Mouse (Mus musculus): ENCODE measurements around the gene Sh3tc1. TPM values are rescaled to one million over a fixed set of nuclear protein-coding genes. Genes with fewer than 3 reads are reported as not detected.

Gene Sh3tc1
- polyA plus RNA-seq, 1 experiment from 2014 or later = 11.0 TPM

DNA sequence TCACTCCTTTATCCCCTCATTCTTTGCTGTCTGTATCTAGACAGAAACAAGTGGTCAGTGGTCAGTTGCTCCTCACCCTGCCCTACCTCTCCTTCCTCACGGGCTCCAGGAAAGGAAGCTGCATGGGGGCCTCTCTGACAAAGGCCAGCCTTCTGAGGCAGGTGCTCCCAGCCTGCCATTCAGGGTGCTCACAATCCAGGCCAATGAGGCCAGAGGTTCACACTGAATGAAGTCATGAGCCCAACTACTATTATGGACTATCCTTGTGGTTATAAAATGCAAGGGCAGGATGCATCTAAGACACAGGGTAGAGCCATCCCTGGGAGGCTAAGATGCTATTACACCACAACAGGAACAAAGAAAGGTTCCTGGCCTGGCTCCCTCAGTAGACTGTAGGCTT, 9.2 kb downstream of the Sh3tc1 start:
- Histone ChIP-seq H3K4me2 (no peak overlapping the region), H3K27me3 (no peaks in the 10 kb centered on the region), H3K9ac (no peak overlapping the region), H3K4me1 (peaks cover 25% of the 10 kb centered on the region), H3K9me3 (no peaks in the 10 kb centered on the region), H3K4me3 (no peak overlapping the region), H3K36me3 (no peaks in the 10 kb centered on the region), H3K27ac (peak overlapping the region; percentile 51)
- ATAC-seq (ENCODE audit: borderline replicate concordance, extremely low read depth, low FRiP score, low TSS enrichment) = no peak
- WGBS = 65% methylated on average over 1 of the region's 1 CpGs

DNA sequence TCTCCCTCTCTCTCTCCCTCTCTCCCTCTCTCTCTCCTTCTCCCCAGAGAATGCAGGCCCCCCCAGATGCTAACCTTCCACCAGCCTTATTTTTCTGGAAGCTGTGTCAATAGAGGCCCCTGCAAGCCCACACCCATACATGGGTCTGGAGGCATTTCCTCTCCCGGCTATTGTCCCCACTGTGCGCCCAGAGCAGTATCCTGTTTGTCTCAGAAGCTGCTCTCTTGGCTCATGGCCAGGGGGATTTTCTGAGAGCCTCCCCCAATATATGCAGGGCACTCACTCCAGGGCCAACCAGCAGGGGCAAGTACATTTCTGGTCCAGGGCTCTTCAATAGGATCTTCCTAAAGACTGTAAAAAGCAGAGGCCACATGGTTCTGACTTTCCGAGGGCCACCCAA, 9.9 kb downstream of the Sh3tc1 start:
- Histone ChIP-seq H3K9ac (no peak overlapping the region), H3K9me3 (no peaks in the 10 kb centered on the region), H3K27ac (peak overlapping the region; percentile 94), H3K36me3 (no peaks in the 10 kb centered on the region), H3K4me3 (no peak overlapping the region), H3K4me1 (peaks cover 25% of the 10 kb centered on the region), H3K27me3 (no peaks in the 10 kb centered on the region), H3K4me2 (peak overlapping the region; percentile 52; the same call in 1 of the 2 replicates)
- 49% methylated on average over 3 of the region's 3 CpGs for WGBS
- ATAC-seq (ENCODE audit: borderline replicate concordance, extremely low read depth, low FRiP score, low TSS enrichment) = peak; percentile 62

DNA sequence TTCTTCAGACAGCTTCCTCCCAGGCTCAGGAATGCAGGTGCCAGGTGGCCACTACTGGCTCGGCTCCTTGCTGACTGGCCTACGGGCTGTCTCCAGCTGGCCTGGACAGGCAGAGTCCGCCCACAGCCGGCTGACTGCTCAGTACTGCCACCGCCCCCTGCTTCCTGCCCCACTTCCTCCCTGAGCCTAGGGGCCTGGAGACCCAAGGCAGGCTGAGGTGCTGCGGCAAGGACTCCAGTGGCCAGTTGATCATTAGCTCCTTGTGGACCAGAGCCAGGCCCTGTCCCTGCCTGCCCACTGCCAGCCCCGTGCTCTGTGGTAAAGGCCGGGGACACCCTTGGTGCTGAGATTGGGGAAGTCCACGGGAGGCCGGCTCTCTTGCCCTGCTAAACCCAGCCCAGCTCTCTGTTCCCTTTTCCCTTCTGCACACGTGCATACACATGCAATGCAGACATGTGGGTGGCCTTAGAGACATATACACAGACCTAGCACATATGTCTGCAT, 10.8 kb downstream of the Sh3tc1 start:
- Histone ChIP-seq H3K36me3 (no peaks in the 10 kb centered on the region), H3K9me3 (no peaks in the 10 kb centered on the region), H3K4me1 (peaks cover 23% of the 10 kb centered on the region), H3K4me2 (peak overlapping the region; percentile 52), H3K9ac (peak overlapping the region; percentile 39; the same call in 1 of the 2 replicates), H3K27me3 (no peaks in the 10 kb centered on the region), H3K4me3 (peak overlapping the region; percentile 33), H3K27ac (peak overlapping the region; percentile 94)
- peak; percentile 80 for ATAC-seq (ENCODE audit: borderline replicate concordance, extremely low read depth, low FRiP score, low TSS enrichment)
- 23% methylated on average over 11 of the region's 11 CpGs for WGBS

DNA sequence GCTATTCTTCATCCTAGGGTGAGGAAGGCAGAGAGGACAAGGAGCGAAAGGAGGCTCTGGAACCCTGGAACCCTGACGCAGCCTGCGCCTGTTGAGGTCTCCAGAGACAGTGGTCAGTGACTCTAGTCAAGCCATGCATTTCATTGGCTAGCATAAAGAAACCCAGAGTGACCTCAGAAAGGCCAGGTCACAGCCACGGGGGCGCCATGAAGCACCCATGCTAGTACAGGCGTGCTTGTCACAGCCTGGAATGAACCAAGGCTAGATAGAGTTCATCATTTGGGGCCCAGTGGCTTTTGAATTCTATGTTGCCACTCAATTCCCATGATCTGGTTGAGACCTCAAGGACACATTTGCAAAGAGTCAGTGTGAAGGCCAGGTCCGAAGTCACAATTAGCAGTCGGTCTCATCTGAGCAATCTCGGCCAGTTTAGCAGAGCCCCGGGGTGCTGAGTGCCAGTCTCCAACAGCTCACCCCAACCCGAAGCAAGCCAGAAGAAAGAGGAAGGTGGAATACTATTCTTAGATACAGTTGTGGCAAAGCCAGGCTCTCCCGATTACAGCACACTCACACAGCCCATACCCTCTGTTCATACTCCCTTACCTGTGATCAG, 11.3 kb downstream of the Sh3tc1 start:
- H3K36me3 ChIP-seq = no peaks in the 10 kb centered on the region
- no peaks in the 10 kb centered on the region for H3K27me3 ChIP-seq
- peaks cover 17% of the 10 kb centered on the region for H3K4me1 ChIP-seq
- no peak for ATAC-seq (ENCODE audit: borderline replicate concordance, extremely low read depth, low FRiP score, low TSS enrichment)
- H3K4me3 ChIP-seq = peak overlapping the region; percentile 33
- H3K9ac ChIP-seq = peak overlapping the region; percentile 39; the same call in 1 of the 2 replicates
- peak overlapping the region; percentile 52 for H3K4me2 ChIP-seq
- WGBS = 68% methylated on average over 12 of the region's 12 CpGs
- no peaks in the 10 kb centered on the region for H3K9me3 ChIP-seq
- peak overlapping the region; percentile 94 for H3K27ac ChIP-seq

DNA sequence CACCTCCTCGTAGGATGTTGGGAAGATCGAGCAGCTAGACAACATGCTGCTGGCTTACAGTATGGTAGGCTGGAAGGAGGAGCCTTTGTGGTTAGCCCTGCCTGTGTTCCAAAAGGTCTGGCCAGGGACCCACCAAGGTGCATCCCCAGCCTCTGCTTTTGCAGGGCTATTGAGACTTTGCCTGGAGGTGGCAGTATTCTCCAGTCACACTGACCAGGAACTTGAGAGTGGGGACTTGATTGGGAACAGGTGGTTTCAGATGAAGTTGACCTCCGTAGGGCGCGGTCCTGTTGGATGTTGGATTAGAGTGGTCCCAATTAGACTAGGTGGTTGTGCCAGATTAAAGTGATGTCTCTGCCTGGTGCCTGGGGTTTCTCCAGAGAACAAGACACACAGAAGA, 12.3 kb downstream of the Sh3tc1 start:
- Histone ChIP-seq H3K27me3 (no peaks in the 10 kb centered on the region), H3K9ac (no peak overlapping the region), H3K4me2 (peak overlapping the region; percentile 52), H3K36me3 (no peaks in the 10 kb centered on the region), H3K4me3 (0 out of 2 replicates have a peak overlapping the region, but pooled peaks have one; percentile 33), H3K27ac (no peak overlapping the region), H3K4me1 (peaks cover 14% of the 10 kb centered on the region), H3K9me3 (no peaks in the 10 kb centered on the region)
- no peak for ATAC-seq (ENCODE audit: borderline replicate concordance, extremely low read depth, low FRiP score, low TSS enrichment)
- 85% methylated on average over 5 of the region's 5 CpGs for WGBS

DNA sequence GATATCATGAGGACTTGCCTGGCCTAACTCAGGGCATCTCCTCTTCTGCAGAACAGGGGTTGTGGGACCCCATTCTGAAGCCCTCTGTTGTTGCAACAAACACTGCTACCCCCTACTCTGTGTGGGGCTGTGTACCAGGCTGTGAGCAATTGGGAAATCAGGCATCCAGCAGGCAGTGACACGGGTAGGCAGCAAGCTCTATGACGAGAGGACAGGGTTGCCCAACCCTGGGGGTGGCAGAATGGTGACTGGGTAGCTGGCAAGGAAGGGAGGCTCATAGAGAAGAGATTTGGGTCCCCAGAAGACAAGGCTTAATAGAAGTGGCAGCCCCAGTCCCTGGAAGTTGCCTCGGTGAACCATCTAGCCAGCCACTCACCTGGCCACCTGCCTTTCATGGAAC, 13.9 kb downstream of the Sh3tc1 start:
- Histone ChIP-seq H3K27me3 (no peaks in the 10 kb centered on the region), H3K4me3 (no peak overlapping the region), H3K9me3 (no peaks in the 10 kb centered on the region), H3K4me2 (no peak overlapping the region), H3K36me3 (no peaks in the 10 kb centered on the region), H3K4me1 (peaks cover 14% of the 10 kb centered on the region), H3K9ac (no peak overlapping the region), H3K27ac (no peak overlapping the region)
- no peak for ATAC-seq (ENCODE audit: borderline replicate concordance, extremely low read depth, low FRiP score, low TSS enrichment)
- 76% methylated on average over 3 of the region's 3 CpGs for WGBS

DNA sequence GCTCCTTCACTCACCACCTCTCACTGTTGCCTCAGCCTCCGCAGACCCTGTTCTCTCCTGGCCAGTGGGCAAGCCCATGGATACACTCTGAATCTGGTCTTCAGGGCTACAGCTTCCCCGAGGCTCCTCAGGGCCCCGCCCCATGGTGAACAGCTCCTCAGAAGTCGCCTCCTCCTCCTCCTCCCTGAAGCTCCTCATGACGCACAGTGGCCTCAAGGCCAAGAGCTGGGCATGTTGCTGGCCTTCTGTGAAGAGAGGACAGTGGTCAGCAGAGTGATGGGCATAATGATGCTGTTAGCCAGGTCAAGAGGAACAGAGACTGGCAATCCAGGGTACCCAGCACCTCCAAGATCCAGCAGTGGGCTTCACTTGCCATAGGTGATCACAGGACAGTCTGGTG, 15.9 kb downstream of the Sh3tc1 start:
- H3K27ac ChIP-seq = no peak overlapping the region
- H3K4me3 ChIP-seq = no peak overlapping the region
- H3K4me2 ChIP-seq = no peak overlapping the region
- no peak overlapping the region for H3K9ac ChIP-seq
- H3K36me3 ChIP-seq = no peaks in the 10 kb centered on the region
- 82% methylated on average over 5 of the region's 5 CpGs for WGBS
- no peaks in the 10 kb centered on the region for H3K9me3 ChIP-seq
- no peaks in the 10 kb centered on the region for H3K27me3 ChIP-seq
- H3K4me1 ChIP-seq = peaks cover 10% of the 10 kb centered on the region
- ATAC-seq (ENCODE audit: borderline replicate concordance, extremely low read depth, low FRiP score, low TSS enrichment) = no peak

DNA sequence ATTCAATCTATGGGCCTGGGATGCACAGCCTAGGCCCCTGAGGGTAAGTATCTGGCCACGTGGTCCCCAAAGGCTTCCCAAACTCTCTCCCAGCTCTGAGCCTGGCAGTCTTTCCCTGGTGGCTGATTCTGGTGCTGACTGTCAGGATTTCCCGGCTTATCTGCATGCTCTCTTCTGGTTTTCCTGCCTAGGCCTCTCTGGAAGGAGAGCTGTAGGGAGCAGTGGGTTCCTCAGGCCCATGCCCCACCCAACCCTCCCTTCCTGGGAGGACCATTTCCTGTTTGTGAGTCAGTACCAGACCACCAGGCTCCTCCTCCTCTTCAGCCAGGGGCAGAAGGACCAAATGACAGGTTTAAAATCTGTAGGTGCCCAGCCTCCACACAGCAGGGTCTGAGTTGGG, 17.1 kb downstream of the Sh3tc1 start:
- 58% methylated on average over 2 of the region's 2 CpGs for WGBS
- Histone ChIP-seq H3K9me3 (no peaks in the 10 kb centered on the region), H3K27me3 (no peaks in the 10 kb centered on the region), H3K36me3 (no peaks in the 10 kb centered on the region), H3K4me1 (peaks cover 6% of the 10 kb centered on the region; the same call in 1 of the 2 replicates), H3K4me3 (no peak overlapping the region), H3K27ac (no peak overlapping the region), H3K4me2 (no peak overlapping the region), H3K9ac (no peak overlapping the region)
- no peak for ATAC-seq (ENCODE audit: borderline replicate concordance, extremely low read depth, low FRiP score, low TSS enrichment)

DNA sequence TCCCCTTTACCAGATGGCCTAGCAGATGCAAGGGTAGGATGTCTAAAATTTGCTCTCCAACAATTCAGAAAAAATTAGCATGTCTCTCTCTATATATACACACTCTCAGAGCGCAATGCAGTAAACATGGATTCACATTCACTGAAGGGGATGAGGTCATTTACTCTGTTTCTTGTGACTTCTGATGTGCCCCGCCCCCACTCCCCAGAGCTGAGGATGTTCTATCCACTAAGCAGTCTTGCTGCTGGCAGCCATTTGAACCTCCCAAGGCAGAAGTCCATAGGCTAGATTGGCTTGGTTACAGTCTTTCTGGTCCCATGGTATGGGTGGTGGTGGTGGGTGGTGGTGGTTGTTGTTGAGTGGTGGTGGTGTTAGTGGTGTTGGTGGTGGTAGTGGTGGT, 17.9 kb downstream of the Sh3tc1 start:
- H3K9me3 ChIP-seq = no peaks in the 10 kb centered on the region
- H3K27ac ChIP-seq = no peak overlapping the region
- no peak overlapping the region for H3K9ac ChIP-seq
- H3K4me3 ChIP-seq = no peak overlapping the region
- no peak overlapping the region for H3K4me2 ChIP-seq
- 91% methylated on average over 2 of the region's 2 CpGs for WGBS
- ATAC-seq (ENCODE audit: borderline replicate concordance, extremely low read depth, low FRiP score, low TSS enrichment) = no peak
- no peaks in the 10 kb centered on the region for H3K27me3 ChIP-seq
- H3K36me3 ChIP-seq = no peaks in the 10 kb centered on the region
- H3K4me1 ChIP-seq = peaks cover 6% of the 10 kb centered on the region; the same call in 1 of the 2 replicates

DNA sequence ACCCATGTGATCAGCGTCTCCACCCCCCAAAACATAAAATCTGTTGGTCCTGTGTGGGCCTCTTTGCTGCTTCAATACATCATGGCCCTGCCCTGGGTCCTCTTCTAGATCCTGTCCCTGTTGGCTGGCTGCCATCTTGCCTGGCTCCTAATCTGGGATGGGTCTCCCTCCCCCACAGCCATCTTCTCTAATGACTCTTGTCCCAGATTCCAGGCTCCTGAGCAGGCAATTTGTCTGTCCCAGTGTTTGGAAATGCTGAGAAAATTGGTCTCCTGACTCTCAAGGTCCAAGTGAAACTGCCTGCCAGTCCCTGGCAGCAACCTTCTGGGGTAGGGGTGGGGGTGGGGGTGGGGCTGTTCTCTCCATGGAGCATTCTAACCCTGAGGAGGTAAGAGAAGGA, 19.9 kb downstream of the Sh3tc1 start:
- Histone ChIP-seq H3K27ac (no peak overlapping the region), H3K36me3 (no peaks in the 10 kb centered on the region), H3K27me3 (no peaks in the 10 kb centered on the region), H3K4me1 (peaks cover 6% of the 10 kb centered on the region; the same call in 1 of the 2 replicates), H3K4me3 (no peak overlapping the region), H3K9me3 (no peaks in the 10 kb centered on the region), H3K9ac (no peak overlapping the region), H3K4me2 (no peak overlapping the region)
- no peak for ATAC-seq (ENCODE audit: borderline replicate concordance, extremely low read depth, low FRiP score, low TSS enrichment)
- WGBS = 77% methylated on average over 1 of the region's 1 CpGs

DNA sequence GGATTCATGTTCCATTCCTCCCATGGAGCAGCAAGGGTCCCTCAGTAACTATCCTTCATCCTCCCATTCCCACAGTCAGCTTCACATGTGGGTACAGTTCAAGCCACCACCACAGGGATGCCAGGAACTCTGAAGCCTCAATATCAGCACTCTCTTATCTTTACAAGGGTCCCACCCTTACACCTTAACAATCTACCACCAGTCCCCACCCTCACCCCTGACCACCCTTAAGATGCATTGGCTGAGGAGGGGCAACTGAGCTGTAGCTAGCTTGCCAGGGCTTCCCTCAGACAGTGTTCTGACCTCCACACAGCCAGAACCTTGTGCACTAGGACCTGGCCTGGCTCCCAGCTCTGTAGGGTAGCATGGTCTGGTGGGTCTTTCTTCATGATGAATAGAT, 20.4 kb downstream of the Sh3tc1 start:
- no peak overlapping the region for H3K4me2 ChIP-seq
- no peak for ATAC-seq (ENCODE audit: borderline replicate concordance, extremely low read depth, low FRiP score, low TSS enrichment)
- H3K27me3 ChIP-seq = no peaks in the 10 kb centered on the region
- H3K4me3 ChIP-seq = no peak overlapping the region
- H3K9me3 ChIP-seq = no peaks in the 10 kb centered on the region
- H3K27ac ChIP-seq = no peak overlapping the region
- H3K36me3 ChIP-seq = no peaks in the 10 kb centered on the region
- no peak overlapping the region for H3K9ac ChIP-seq
- peaks cover 6% of the 10 kb centered on the region; the same call in 1 of the 2 replicates for H3K4me1 ChIP-seq

DNA sequence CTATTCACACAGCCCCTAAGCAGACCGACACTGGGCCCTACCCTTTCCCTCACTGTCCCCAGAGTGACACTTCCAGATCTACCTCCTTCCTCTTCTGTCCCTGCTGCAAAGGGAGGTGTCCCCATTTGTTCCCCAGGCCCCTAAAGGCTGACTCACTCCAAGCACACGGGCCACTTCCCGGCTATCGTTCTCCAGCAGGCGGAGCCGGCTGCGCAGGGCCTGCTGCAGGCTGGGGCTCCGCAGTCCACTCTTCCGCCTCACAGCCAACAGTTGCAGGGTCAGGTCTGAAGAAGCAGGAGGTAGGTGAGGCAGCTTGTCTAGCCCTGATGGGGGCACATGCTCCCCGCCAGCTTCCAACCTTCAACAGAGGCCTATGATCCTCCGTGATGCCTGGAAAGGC, 21.0 kb downstream of the Sh3tc1 start:
- Histone ChIP-seq H3K36me3 (no peaks in the 10 kb centered on the region), H3K9me3 (no peaks in the 10 kb centered on the region), H3K4me3 (no peak overlapping the region), H3K9ac (no peak overlapping the region), H3K4me2 (no peak overlapping the region), H3K27me3 (no peaks in the 10 kb centered on the region), H3K27ac (no peak overlapping the region), H3K4me1 (peaks cover 6% of the 10 kb centered on the region; the same call in 1 of the 2 replicates)
- WGBS = 72% methylated on average over 11 of the region's 11 CpGs
- no peak for ATAC-seq (ENCODE audit: borderline replicate concordance, extremely low read depth, low FRiP score, low TSS enrichment)

Measured in lung, embryonic 15.5 days (tissue).